Mouse (Mus musculus) lung, postnatal 0 days (tissue): ENCODE measurements at regions not wholly inside any gene's neighbourhood (a gene's known extent, or its start where the extent isn't known, plus 50 kb on each side); places are given as distances from the start of the nearest gene placed in this dataset.

ENCODE experiments used
- CTCF ChIP-seq: IDR thresholded peaks from 2 replicates; pipeline ENCODE4 v1.5.1; 2016; ENCODE audit warnings: antibody characterized with exemption, mild to moderate bottlenecking
- EP300 ChIP-seq: IDR thresholded peaks from 2 replicates; pipeline ENCODE4 v1.6.1; 2016; ENCODE audit warnings: antibody characterized with exemption, mild to moderate bottlenecking, control low read depth

DNA sequence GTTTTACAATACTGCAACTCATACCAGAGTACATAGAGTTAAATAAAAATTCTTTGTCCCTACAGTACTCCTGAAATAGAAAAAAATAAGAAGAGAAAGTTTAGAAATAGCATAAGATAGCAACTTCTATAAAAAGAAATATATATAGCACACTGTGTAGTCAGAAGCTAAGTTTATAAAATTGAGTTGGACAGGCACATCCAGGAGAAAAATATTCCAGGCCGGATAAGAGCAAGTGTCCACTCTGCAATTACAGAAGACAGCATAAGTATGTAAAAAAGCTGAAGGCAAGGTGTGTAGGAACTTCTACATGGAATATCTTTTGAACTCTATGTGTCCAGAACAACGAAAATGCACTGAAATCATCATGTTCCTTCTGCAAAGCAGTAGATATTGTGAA lies 77.8 kb upstream of the Tyrp1 start:
- no peak for TF ChIP-seq CTCF
- TF ChIP-seq EP300 = no peak
